Mouse (Mus musculus) Muller cell, postnatal 12 days (primary cell): ENCODE results near the gene Elovl3.
A peak's percentile ranks its signal among the peaks of the same experiment; 100 is the strongest.
"Not testable (repeated sequence)": the region's sequence is repeated elsewhere in the genome, so short reads cannot be mapped to it uniquely, and the experiment has no call there.

Experiments
- DNase-seq: peaks from one replicate; pipeline ENCODE4 v3.0.0-alpha.2; 2015; ENCODE audit errors: inconsistent ontology term

The Elovl3 gene

GRCm38 (mm10) chr19:46131694-46132525 lies at the start of gene Elovl3:
Elovl3 (plus strand) TSS chr19:46131897.
- peak; percentile 71 for DNase-seq

- DNase-seq, result no peak
Measured at GRCm38 (mm10) chr19:46085185-46085584, 46.5 kb upstream of the Elovl3 start.

GRCm38 (mm10) chr19:46086337-46086736 lies 45.4 kb upstream of the Elovl3 start:
- DNase-seq, result peak; percentile 36

GRCm38 (mm10) chr19:46087871-46088270 lies 43.8 kb upstream of the Elovl3 start:
- peak; percentile 54 for DNase-seq

GRCm38 (mm10) chr19:46091641-46092040 lies 40.1 kb upstream of the Elovl3 start:
- no peak for DNase-seq

GRCm38 (mm10) chr19:46094144-46094543 lies 37.6 kb upstream of the Elovl3 start:
- DNase-seq, result no peak

- DNase-seq, result no peak
Measured at GRCm38 (mm10) chr19:46095291-46095690, 36.4 kb upstream of the Elovl3 start.

- no peak for DNase-seq
Measured at GRCm38 (mm10) chr19:46096396-46096795, 35.3 kb upstream of the Elovl3 start.

GRCm38 (mm10) chr19:46099561-46099960 lies 32.1 kb upstream of the Elovl3 start:
- DNase-seq, result no peak

- DNase-seq, result peak; percentile 12
Measured at GRCm38 (mm10) chr19:46103437-46104186, 28.1 kb upstream of the Elovl3 start.

GRCm38 (mm10) chr19:46104187-46104557 lies 27.5 kb upstream of the Elovl3 start:
- DNase-seq, result no peak

GRCm38 (mm10) chr19:46110214-46110613 lies 21.5 kb upstream of the Elovl3 start:
- no peak for DNase-seq

- DNase-seq, result no peak
Measured at GRCm38 (mm10) chr19:46110781-46111180, 20.9 kb upstream of the Elovl3 start.

GRCm38 (mm10) chr19:46114617-46115016 lies 17.1 kb upstream of the Elovl3 start:
- no peak for DNase-seq

- no peak for DNase-seq
Measured at GRCm38 (mm10) chr19:46119458-46119857, 12.2 kb upstream of the Elovl3 start.

GRCm38 (mm10) chr19:46120872-46121271 lies 10.8 kb upstream of the Elovl3 start:
- no peak for DNase-seq

GRCm38 (mm10) chr19:46123876-46124275 lies 7.8 kb upstream of the Elovl3 start:
- no peak for DNase-seq

GRCm38 (mm10) chr19:46124651-46125050 lies 7.0 kb upstream of the Elovl3 start:
- DNase-seq, result no peak

GRCm38 (mm10) chr19:46126301-46126700 lies 5.4 kb upstream of the Elovl3 start:
- DNase-seq, result no peak

GRCm38 (mm10) chr19:46129737-46130136 lies 2.0 kb upstream of the Elovl3 start:
- not testable (repeated sequence) for DNase-seq

GRCm38 (mm10) chr19:46131283-46131682 lies 414 bp upstream of the Elovl3 start:
- no peak for DNase-seq

- DNase-seq, result no peak
Measured at GRCm38 (mm10) chr19:46132577-46132976, 880 bp downstream of the Elovl3 start.

- peak; percentile 88 for DNase-seq
Measured at GRCm38 (mm10) chr19:46135297-46135696, 3.6 kb downstream of the Elovl3 start.
